Mouse (Mus musculus) embryonic fibroblast, embryonic 13.5 days (primary cell): ENCODE data around the gene Hyls1.

Experiments
- CTCF ChIP-seq: IDR thresholded peaks from 2 replicates; pipeline ENCODE4 v1.5.1; 2011; ENCODE audit warnings: mild to moderate bottlenecking, control low read depth, low read length, moderate library complexity, borderline replicate concordance; ENCODE audit not compliant: insufficient read depth
- POLR2A ChIP-seq: IDR thresholded peaks from 2 replicates; pipeline ENCODE4 v1.6.1; 2011; ENCODE audit warnings: low read depth, mild to moderate bottlenecking, control low read depth, low read length, moderate library complexity

GRCm38 (mm10) chr9:35543099-35543860, 26.9 kb downstream of the Hyls1 start:
- TF ChIP-seq POLR2A: no peak
- TF ChIP-seq CTCF: no peak
